Mouse (Mus musculus) thymus, adult 2 months (tissue): Measurements from ENCODE around the gene Ecd.

ENCODE experiments used
- CTCF ChIP-seq: fragments of 200-500 bp; IDR thresholded peaks from 2 replicates; pipeline ENCODE4 v1.5.1; 2012; ENCODE audit warnings: mild to moderate bottlenecking, control low read depth, low read length, moderate library complexity, borderline replicate concordance; ENCODE audit not compliant: control insufficient read depth, poor library complexity, insufficient read depth; ENCODE audit errors: extremely low read depth
- POLR2A ChIP-seq: fragments of 200-500 bp; IDR thresholded peaks from 2 replicates; pipeline ENCODE4 v1.6.1; 2012; ENCODE audit warnings: mild to moderate bottlenecking, low read length, control low read depth, moderate library complexity; ENCODE audit not compliant: control insufficient read depth, poor library complexity, insufficient read depth; ENCODE audit errors: extremely low read depth

DNA sequence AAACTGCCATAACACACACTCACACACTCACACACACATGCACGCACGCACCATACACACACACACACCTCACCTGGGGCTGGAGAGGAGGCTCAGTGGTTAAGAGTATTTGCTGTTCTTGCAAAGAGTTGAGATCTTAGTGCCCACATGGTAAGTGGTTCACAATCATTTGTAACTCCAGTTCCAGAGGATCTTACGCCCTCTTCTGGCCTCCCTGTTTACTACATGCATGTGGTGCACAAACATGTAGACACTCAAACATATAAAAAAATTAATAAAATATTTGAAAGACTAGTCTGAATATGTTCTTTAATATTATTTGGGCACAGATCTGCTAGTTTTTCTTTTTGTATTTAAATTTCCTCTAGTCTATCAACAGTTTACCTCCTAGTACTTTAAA, 20.4 kb upstream of the Ecd start:
- TF ChIP-seq CTCF: no peak
- TF ChIP-seq POLR2A: no peak
